Mouse (Mus musculus) mouse embryonic stem cell (cell line): ENCODE measurements around the gene Hsd3b1.
"Not testable (repeated sequence)": the region's sequence is repeated elsewhere in the genome, so short reads cannot be mapped to it uniquely, and the experiment has no call there.

Source experiments
- in situ Hi-C, 2 experiments: fragments of 300-500 bp; cut with MboI; formaldehyde crosslinking; loops; 1 replicate in 1 of 2; 3 replicates in 1 of 2; pipeline ENCODE4 v1.14.3; 2019 to 2020; ENCODE audit warnings: low sequenced_read_pairs in 2 of 2, low pct_unique_long_range_greater_than_20kb in 1 of 2, mixed read lengths in 1 of 2; ENCODE audit not compliant: unreplicated experiment in 1 of 2

The Hsd3b1 gene

DNA sequence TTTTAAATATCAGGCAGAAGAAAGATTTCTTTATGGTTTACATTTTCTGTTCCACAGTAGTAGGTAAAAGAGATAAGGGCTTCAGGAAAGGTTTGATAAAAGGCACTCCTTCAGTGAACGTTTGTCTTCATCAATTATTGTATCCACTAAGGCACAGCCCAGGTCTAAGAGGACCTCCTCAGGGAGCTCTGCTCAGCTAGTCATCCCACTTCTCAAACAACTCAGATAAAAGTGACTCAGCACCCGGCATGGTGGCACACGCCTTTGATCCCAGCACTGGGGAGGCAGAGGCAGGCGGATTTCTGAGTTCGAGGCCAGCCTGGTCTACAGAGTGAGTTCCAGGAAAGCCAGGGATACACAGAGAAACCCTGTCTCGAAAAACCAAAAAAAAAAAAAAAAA is 46.9 kb downstream of the Hsd3b1 start:
- in situ Hi-C loops, result not testable (repeated sequence)

DNA sequence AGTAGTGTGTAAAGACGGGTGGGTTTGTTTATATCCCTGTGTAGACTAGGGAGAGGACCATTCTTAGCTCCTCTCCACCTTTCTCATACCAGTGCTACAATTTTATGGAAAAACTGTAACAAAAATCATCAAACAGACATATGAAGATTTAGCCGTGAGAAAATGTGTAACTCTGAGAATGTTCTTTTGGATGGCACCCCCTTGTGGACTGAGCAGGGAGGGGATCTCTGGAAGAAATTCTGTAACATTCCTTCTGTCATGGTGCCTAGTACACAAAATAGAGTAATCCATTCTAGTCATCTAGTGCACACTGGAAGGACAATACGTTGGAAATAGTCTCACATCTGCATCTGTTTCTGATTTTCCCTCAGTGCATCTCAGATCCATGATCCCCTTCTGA is 54.6 kb downstream of the Hsd3b1 start:
- in situ Hi-C loops, result not testable (repeated sequence)
